Mouse (Mus musculus): ENCODE measurements around the gene Clec10a. TPM values are rescaled to one million over a fixed set of nuclear protein-coding genes. Genes with fewer than 3 reads are reported as not detected.
A peak's percentile ranks its signal among the peaks of the same experiment; 100 is the strongest.
"Not testable (repeated sequence)": the region's sequence is repeated elsewhere in the genome, so short reads cannot be mapped to it uniquely, and the experiment has no call there.

The Clec10a gene
- total RNA-seq (2022), result 1 to 10 TPM; 1.7 to 4.2 (median 3.2) TPM

DNA sequence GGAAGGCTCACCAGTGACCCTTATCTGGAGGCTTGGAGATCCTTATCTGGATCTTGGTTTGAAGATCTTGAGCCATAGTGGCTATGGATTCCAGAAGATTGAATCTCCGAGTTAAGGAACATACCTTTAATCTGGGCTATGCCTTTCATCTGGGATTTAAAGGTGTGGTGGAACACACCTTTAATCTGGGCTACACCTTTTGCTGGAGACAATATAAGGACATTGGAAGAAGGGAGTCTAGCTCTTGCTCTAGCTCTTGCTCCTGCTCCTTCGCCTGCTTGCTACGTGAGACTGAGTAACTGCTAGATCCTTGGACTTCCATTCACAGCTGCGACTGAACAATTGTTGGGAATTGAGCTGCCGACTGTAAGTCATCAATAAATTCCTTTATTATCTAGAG, at the start of gene Clec10a:
Gene Clec10a (plus strand): TSS at position 301 of the 400 bp plus-strand sequence.
- not testable (repeated sequence) for DNase-seq (ENCODE audit: low spot score)

DNA sequence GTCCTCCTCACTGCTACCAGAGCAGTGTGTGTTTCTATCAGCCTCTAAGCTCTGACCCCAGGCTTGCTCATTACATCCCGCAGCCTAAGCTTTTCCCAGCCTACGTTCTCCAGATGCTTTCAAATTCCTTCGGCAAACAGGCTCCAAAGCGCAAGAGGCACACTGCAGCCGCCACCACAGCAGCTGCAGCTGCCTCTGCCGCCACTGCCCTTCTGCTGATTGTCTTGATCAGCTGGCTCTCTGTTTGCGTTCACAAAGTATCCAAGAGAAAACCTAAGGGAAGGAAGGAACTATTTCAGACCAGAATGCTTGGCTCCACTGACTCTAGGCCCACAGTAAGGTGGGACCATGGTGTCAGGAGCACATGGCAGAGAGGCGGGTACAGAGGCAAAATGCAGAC, 48.9 kb upstream of the Clec10a start:
- DNase-seq (ENCODE audit: low spot score), result no peak

DNA sequence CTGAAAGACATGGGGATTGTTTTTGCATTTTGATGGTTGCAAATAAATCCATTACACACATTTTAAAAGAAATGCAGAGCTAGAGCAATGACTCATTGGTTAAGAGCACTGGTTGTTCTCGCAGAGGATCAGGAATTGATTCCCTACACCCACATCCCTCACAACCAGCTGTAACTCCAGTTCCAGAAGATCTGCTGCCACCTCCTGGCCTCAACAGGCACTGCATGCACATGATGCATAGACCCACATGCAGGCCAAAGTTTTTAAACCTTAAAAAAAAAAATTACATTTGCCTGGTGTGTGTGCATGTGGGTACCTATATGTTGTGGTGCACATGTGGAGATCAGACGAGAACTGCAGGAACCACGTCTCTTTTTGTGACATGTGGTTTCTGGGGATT, 45.9 kb upstream of the Clec10a start:
- DNase-seq (ENCODE audit: low spot score), result no peak

DNA sequence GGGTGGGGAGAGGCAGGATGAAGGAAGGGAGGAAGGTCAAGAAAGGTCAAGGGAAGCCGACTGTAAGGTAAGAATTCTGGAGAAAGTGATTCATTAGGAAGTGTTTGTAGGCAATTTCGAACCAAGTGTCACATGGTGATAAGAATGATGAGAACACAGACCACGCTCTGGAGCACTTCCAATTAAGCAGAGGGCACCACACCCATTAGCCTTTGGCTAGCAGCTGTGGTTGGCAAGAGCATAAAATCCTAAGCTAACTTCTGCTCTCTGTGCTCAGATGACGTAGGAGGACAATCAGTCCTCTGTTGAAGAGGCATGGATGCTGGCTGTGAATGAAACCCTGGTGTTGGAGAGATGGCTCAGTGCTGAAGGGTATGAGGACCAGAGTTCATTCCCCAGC, 41.4 kb upstream of the Clec10a start:
- no peak for DNase-seq (ENCODE audit: low spot score)

DNA sequence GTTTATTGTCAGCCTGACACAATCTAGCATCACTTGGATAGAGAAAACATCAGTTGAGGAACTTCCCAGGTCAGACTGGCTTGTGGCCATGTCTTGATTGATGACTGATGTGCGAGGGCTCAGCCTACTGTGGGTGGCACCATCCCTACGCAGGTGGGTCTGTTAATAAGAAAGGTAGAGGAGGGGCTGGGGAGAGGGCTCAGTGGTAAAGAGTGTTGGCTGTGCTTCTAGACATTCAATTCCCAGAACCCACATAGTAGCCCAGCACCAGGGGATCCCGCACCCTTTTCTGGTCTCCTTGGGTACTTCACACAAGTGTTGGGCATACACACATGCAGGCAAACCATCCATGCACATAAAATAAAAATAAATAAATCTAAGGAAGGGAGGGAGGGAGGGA, 40.1 kb upstream of the Clec10a start:
- no peak for DNase-seq (ENCODE audit: low spot score)

DNA sequence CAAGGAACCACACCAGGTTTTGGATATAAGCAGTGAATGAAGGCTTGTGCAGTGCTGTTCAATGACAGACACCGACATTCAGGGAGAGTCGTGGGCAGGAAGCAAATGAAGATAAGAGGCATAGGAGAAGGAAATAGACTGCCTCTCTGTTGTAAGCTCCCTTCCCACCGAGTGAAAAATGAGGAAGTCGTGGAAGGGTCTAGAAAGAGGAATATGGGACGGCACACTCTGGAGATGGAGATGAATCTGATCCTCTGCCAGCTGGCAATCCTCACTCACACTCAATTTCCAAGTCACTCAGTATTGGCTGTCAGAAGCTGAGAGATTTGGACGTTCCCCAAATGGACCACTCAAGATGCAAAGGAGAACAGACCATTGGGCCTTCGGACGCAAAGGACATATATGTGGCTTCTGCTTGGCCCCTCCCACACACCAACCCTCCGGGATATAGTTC, 26.0 kb upstream of the Clec10a start, which contains the start of gene Mgl2:
Gene Mgl2 (plus strand): TSS at position 404 of the 454 bp plus-strand sequence.
- DNase-seq (ENCODE audit: low spot score), result peak; percentile 29

DNA sequence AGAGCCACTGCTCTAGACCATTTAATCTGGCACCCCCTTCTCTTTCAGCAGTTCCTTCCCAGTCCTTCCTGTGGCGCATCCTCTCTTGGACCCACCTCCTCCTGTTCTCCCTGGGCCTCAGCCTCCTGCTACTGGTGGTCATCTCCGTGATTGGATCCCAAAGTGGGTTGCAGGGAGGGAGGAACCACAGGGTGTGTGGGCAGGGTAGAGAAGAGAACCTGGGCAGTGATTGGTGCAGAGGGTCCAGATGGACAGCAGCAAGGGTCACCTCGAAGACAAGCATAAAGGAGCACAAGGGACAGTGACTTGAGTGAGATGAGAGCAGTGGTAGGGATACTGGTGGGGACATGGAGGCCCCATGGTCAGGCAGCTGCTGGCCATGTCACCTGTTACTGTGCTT, 21.0 kb upstream of the Clec10a start:
- DNase-seq (ENCODE audit: low spot score), result not testable (repeated sequence)

DNA sequence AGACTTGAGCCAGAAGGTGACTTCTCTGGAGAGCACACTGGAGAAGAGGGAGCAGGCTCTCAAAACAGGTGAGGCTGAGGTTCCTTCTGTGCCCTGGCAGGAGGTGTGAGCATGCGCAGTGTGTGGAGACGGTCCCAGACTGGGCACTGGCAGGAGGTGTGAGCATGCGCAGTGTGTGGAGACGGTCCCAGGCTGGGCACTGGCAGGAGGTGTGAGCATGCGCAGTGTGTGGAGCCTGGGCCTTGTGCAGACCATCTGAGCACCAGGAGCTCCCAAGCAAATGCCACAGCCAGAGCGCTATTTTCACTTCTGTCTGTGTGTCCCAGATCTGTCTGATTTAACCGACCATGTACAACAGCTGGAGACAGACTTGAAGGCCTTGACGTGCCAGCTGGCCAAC, 20.1 kb upstream of the Clec10a start:
- not testable (repeated sequence) for DNase-seq (ENCODE audit: low spot score)

DNA sequence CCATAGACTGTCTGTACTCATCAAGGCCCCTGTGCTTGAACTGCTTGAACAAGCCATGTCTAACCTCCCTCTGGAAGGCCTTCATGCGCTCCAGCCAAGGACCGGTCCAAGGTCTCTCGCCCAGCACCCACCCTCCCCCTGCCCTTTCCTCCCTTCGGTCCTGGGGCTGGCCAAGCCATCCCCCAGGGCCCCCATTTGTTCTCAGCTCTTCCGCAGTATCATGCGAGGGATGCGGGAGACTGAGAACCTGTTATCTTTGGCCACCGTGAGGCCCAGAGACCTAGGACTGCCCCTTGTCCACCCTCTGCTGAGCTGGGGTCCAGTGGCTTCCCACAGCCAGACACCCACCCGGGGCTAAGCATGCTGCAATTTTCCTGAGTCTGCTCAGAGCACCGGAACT, 16.8 kb upstream of the Clec10a start:
- DNase-seq (ENCODE audit: low spot score), result no peak

DNA sequence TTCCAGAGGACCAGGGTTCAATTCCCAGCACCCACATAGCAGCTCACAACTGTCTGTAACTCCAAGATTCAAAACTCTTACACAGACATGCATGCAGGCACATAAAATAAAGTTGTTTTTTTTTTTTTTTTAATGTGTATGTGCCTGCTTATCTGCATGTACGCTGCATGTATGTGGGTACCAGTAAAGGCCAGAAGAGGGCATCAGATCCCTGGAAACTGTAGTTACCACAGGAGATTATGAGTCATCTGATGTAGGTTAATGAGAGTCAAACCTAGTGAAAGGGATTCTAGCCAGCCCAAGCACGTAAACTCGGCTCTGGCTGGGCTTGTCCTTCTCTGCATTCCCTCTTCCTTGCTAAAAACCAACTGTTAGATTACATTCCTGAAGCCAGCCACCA, 4.9 kb upstream of the Clec10a start:
- DNase-seq (ENCODE audit: low spot score), result no peak

DNA sequence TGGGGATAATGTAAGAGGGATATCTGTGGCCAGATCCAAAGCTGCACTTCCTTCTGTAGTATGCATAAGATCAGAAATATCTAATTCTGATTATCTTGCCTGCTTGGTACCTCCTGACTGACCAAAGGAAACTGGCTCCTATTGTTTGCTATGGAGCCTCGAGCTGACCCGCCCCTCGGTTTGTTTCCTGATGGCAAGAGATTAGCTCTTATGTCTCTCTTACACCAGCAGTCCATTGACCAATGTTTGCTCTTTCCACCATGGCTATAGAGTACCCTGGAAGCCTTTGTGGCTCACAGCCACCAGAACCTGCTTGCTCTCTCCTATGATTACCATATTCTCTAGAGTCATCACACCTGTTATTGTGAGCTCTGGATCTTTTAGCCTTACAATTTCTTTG, 6.3 kb downstream of the Clec10a start:
- no peak for DNase-seq (ENCODE audit: low spot score)

DNA sequence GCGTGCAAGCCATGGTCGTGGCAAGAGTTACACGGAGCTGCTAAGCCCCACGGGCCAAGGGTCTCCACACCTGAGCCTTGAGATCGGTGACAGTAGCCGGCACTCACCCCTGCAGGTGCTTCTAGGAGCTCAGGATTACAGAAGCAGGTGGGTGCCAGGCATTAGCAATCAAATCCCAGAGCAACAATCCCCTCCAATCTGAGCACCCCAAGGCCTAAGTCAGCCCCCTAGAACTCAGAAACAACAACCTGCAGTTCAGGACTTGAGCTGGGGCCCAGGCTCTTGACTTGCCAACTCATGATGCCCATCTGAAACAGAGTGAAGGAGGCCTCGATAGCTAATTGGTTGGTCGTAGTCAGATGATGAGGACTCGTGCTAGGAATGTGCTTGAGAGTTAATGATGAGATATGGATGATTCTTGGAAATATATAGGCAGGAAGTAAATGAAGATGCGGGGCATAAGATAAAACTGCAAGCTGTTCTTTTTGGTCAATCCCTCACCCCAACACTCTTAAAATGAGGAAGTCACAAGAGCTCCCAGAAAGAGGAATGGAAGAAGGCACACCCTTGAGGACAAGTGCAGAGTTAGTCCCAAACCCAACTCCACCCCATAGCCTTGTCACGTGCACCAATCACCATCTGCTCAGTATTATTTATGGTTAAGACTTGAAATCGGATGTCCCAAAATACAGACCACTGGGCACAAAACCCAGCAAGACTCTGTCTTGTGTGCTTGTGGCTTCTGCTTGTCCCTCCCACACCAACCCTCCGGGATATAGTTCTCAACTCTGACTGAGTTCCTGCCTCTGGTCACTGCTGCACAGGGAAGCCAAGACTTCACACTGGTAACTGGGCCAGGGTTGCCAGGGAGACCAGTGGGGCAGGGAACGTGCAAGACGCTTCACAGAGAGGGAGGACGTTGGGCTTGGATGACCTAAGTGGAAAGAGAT, 10.2 kb downstream of the Clec10a start:
- DNase-seq (ENCODE audit: low spot score), result peak; percentile 35

DNA sequence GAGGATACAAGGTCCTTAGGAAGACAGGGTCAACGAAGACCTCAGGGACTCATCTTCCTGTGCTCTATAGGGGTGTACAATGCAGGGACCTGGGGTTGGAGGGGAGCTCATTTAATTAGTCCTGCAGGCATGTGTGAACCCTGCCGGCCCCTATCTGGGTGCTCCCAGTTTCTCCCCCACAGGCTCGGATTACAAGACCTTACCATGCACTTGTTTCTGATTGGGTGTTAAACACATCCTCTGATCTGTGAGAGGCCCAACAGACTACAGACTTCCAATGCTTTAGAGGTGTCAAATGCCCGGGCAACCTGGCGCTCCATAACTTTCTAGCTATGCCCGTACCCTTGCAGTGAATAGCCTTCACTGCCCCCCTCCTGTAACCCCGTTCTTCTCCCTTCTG, 12.1 kb downstream of the Clec10a start:
- DNase-seq (ENCODE audit: low spot score), result no peak

DNA sequence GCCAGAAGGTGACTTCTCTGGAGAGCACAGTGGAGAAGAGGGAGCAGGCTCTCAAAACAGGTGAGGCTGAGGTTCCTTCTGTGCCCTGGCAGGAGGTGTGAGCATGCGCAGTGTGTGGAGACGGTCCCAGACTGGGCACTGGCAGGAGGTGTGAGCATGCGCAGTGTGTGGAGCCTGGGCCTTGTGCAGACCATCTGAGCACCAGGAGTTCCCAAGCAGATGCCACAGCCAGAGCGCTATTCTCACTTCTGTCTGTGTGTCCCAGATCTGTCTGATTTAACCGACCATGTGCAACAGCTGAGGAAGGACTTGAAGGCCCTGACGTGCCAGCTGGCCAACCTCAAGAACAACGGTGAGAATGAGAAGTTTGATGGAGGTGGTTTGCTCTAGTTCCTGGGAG, 13.5 kb downstream of the Clec10a start:
- DNase-seq (ENCODE audit: low spot score), result not testable (repeated sequence)

DNA sequence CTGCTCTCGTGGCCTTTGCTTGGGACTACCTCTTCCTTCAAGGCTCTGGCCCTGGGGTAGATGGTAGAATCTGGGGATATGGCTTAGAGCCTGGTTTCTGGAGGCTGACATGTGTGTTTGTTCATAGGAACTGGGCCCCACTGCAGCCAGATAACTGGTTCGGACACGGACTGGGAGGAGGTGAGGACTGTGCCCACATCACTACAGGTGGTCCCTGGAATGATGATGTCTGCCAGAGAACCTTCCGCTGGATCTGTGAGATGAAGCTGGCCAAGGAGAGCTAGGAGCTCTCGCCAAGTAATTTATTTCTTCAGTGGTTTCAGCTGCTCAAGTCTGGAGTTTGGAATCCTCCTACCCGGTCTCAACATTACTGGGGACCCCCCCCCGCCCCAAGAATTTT, 14.3 kb downstream of the Clec10a start:
- no peak for DNase-seq (ENCODE audit: low spot score)

DNA sequence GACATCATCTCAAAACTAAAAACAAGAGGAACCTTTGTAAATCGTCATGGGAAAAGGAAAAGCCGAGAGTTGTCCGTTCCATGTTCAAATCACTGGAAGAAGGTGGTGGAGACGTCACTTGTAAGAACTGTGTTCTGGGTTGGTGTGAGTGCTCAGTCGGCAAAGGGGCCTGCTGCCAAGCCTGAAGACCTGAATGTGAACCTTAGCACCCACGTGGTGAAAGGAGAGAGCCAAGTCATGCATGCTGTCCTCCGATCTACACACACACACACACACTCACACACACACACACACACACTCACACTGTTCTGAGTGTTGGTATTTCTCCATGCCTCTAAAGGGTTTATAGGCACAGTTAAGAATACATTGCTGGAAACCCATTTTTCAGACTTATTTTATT, 15.2 kb downstream of the Clec10a start:
- no peak for DNase-seq (ENCODE audit: low spot score)

DNA sequence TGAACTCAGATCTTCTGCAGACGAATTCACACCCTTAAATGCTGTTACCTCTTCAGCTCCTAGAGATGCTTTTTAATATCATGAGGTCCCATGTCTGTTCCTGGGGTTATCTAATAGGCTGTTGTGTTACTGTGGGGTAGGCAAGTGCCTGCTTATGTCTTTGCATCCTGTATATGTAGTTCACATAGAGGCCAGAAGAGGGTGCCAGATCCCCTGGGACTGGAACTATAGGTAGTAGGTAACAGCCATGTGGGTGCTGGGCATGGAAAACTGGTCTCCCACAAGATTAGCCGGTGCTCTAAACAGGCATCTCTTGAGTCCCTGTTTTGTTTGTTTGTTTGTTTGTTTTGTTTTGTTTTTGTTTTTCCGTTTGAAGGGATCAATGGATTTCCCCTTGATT, 15.8 kb downstream of the Clec10a start:
- DNase-seq (ENCODE audit: low spot score), result no peak

DNA sequence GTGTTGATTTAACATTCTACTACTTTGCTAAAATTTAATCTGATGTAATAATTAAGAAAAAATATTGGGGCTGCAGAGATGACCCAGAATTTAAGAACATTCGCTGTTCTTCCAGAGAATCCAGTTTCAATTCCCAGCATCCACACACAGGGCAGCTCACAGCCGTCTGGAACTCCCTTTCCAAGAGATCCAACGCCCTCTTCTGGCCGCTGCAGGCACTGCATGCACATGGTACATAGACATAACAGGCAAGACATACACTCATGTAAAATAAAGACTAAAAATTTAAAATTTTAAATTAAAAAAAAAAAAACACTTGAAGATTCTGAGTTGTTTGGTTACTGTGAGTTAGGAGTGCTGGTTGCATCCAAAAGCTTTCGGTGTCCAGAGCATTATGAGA, 16.3 kb downstream of the Clec10a start:
- DNase-seq (ENCODE audit: low spot score), result no peak

DNA sequence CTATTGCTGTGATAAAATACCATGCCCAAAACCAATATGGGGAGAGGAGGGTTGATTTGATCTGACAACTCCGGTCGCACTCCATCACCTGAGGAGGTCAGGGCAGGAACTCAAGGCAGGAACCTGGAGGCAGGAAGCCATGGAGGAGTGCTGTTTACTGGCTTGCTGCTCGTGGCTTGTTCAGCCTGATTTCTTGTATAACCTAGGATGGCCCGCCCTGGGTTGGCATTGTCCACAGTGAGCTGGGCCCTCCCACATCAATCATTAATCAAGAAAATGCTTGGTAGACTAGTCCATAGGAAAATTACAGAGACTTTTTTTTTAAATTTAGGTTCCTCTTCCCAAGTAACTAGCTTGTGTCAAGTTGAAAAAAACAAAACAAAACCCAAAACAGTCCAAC, 18.5 kb downstream of the Clec10a start:
- DNase-seq (ENCODE audit: low spot score), result no peak

DNA sequence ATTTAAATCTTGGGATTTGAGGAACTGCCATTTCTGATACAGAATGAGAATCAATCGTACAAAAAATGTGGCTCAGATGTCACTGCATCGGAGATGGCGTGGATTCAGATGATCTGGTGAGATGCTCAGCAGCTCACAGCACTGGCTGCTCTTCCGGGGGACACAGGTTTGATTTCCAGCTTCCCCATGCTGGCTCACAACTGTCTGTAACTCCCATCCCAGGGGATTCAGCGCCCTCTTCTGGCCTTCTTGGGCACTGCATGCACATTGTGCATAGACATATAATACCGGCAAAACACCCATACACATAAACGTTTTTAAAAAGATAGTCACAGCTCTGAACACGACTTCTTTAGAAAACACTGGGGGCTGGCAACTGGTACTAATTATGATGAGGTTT, 21.6 kb downstream of the Clec10a start:
- no peak for DNase-seq (ENCODE audit: low spot score)

DNA sequence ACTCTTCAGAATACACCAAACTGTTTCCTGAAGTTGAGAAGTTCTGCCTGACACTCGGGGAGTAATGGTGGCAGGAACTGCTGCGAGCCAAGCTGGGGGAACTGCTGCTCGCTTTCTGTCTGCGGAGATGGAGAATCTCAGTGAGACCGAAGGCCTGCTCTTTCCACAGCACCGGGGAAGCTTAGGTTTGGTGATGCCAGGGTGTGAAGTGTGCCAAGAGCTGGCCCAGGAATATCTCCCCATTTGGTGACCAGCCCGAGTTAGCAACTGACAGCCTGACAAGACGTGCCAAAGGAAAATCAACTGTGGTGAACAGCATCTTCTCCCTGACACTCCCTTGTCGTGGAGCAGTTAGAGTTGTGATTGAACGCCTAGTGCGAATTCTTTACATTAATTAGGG, 22.3 kb downstream of the Clec10a start:
- DNase-seq (ENCODE audit: low spot score), result no peak

DNA sequence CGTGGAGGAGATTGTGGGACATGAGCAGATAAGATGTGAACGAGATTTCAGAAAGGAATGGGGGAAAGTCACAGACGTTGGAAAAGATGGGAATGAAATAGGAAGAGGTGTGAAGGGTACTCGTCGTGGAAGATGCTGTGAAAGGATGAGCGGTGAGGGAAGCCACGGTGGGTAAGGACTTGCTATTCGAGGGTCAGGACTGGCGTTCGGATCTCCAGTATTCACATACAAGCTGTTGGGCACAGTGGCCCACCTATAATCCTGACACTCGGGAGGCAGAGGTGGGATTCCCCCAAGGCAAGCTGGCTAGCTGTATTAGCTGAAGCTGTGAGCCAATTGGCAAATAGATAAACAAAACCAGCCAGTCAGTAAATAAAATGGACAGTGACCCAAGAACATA, 22.8 kb downstream of the Clec10a start:
- no peak for DNase-seq (ENCODE audit: low spot score)

DNA sequence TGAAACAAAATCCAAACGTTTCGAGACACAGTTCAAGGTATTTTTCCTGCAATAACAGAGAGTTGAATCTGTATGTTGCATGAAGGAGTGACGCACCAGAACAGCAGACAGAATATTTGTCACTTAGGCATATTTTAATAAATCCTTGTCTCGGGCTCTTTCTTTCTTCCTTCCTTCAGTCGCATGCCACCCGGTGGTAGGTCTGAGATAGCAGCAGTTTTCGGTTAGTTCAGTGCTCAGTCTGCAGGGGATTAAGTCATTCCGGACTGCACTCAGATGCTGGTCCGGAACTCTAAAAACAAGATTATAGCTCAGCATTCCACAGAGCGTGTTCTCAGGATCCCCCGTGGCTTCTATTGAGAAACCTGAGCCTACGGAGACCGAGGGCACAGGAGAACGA, 23.4 kb downstream of the Clec10a start:
- no peak for DNase-seq (ENCODE audit: low spot score)
